Mouse (Mus musculus): Measurements from ENCODE around the gene Dact2.

GRCm38 (mm10) chr17:14186176-14186575 lies 17.9 kb downstream of the Dact2 start:
- TF ChIP-seq GATA1 (IDR thresholded peaks at IDR 0.05; ENCODE audit: low read length) (no peak), TAL1 (IDR thresholded peaks at IDR 0.05; ENCODE audit: low read length) (no peak)
